Mouse (Mus musculus) frontal cortex, postnatal 25 days (tissue): Measurements from ENCODE around the gene Htra3.
A peak's percentile ranks its signal among the peaks of the same experiment; 100 is the strongest.

Experiments used
- DNase-seq, 2 experiments: peaks; one replicate each; pipeline ENCODE4 v3.0.0; 2022; ENCODE audit warnings: low spot score in 2 of 2

Htra3 gene

GRCm38 (mm10) chr5:35679256-35680155 lies at the start of gene Htra3:
Gene Htra3 (minus strand): TSS chr5:35679782.
- no peak for DNase-seq

- peak; percentile 11 to 34 for DNase-seq
These were observed 49.4 kb upstream of the Htra3 start for GRCm38 (mm10) chr5:35728957-35729460.

- DNase-seq: no peak
These were observed 48.9 kb upstream of the Htra3 start for GRCm38 (mm10) chr5:35728344-35728956.

- no peak for DNase-seq
These were observed 47.9 kb upstream of the Htra3 start for GRCm38 (mm10) chr5:35727447-35727846.

GRCm38 (mm10) chr5:35725840-35726239 lies 46.3 kb upstream of the Htra3 start:
- DNase-seq: no peak

- DNase-seq: no peak
These were observed 44.3 kb upstream of the Htra3 start for GRCm38 (mm10) chr5:35723900-35724299.

GRCm38 (mm10) chr5:35722654-35723053 lies 43.1 kb upstream of the Htra3 start:
- no peak for DNase-seq

GRCm38 (mm10) chr5:35721933-35722332 lies 42.4 kb upstream of the Htra3 start:
- DNase-seq: no peak

- no peak for DNase-seq
These were observed 40.3 kb upstream of the Htra3 start for GRCm38 (mm10) chr5:35719880-35720279.

GRCm38 (mm10) chr5:35719343-35719742 lies 39.8 kb upstream of the Htra3 start:
- DNase-seq: no peak

- DNase-seq: no peak
These were observed 39.2 kb upstream of the Htra3 start for GRCm38 (mm10) chr5:35718817-35719216.

- DNase-seq: peak; percentile 31 to 35
These were observed 38.4 kb upstream of the Htra3 start for GRCm38 (mm10) chr5:35717946-35718345.

- no peak for DNase-seq
These were observed 37.9 kb upstream of the Htra3 start for GRCm38 (mm10) chr5:35717455-35717854.

GRCm38 (mm10) chr5:35713649-35714354 lies 34.2 kb upstream of the Htra3 start:
- DNase-seq: peak; percentile 54 to 59

GRCm38 (mm10) chr5:35712517-35712916 lies 32.9 kb upstream of the Htra3 start:
- no peak for DNase-seq

GRCm38 (mm10) chr5:35710931-35711330 lies 31.3 kb upstream of the Htra3 start:
- DNase-seq: no peak

GRCm38 (mm10) chr5:35710481-35710880 lies 30.9 kb upstream of the Htra3 start:
- no peak for DNase-seq

- no peak for DNase-seq
These were observed 25.8 kb upstream of the Htra3 start for GRCm38 (mm10) chr5:35705411-35705810.

- DNase-seq: no peak
These were observed 24.2 kb upstream of the Htra3 start for GRCm38 (mm10) chr5:35703814-35704213.

GRCm38 (mm10) chr5:35703183-35703582 lies 23.6 kb upstream of the Htra3 start:
- DNase-seq: no peak

- no peak for DNase-seq
These were observed 23.1 kb upstream of the Htra3 start for GRCm38 (mm10) chr5:35702582-35703140.

- DNase-seq: peak; percentile 62 to 68
These were observed 21.5 kb upstream of the Htra3 start for GRCm38 (mm10) chr5:35701042-35701441.
